Mouse (Mus musculus): ENCODE results near the gene Tff3. TPM values are rescaled to one million over a fixed set of nuclear protein-coding genes. Genes with fewer than 3 reads are reported as not detected.

The Tff3 gene
- polyA plus RNA-seq, 1 experiment from 2014 or later: not detected

GRCm38 (mm10) chr17:31153785-31154184 is 24.3 kb upstream of the Tff3 start:
- no peak overlapping the region for H3K27ac ChIP-seq (replicated peaks in 1 of 2; ENCODE audit: control insufficient read depth in 1 of 2, insufficient read depth in 1 of 2, low read depth in 2 of 2, low read length in 2 of 2)

GRCm38 (mm10) chr17:31152966-31153499 is 23.6 kb upstream of the Tff3 start:
- H3K9ac ChIP-seq (ENCODE audit: low read length): no peak overlapping the region
- 59% methylated on average over 9 of the region's 9 CpGs for WGBS
- H3K4me2 ChIP-seq (ENCODE audit: low read length): no peak overlapping the region
- no peaks in the 10 kb centered on the region for H3K36me3 ChIP-seq (ENCODE audit: control insufficient read depth, insufficient read depth, low read length)
- no peak overlapping the region for H3K27ac ChIP-seq (replicated peaks in 1 of 2; ENCODE audit: control insufficient read depth in 1 of 2, insufficient read depth in 1 of 2, low read depth in 2 of 2, low read length in 2 of 2)
- no peaks in the 10 kb centered on the region; a peak in 1 of 4 replicates for H3K4me1 ChIP-seq (ENCODE audit: control insufficient read depth in 2 of 2, insufficient read depth in 2 of 2, low read length in 2 of 2)
- no peak for ATAC-seq (ENCODE audit: insufficient number of reproducible peaks, insufficient read depth, low FRiP score, low read depth)
- H3K9me3 ChIP-seq (ENCODE audit: control insufficient read depth, low read length): no peaks in the 10 kb centered on the region
- no peaks in the 10 kb centered on the region for H3K27me3 ChIP-seq (ENCODE audit: control insufficient read depth, insufficient read depth, low read length)
- no peak overlapping the region for H3K4me3 ChIP-seq (ENCODE audit: control insufficient read depth in 1 of 2, insufficient read depth in 1 of 2, low read depth in 1 of 2, low read length in 2 of 2)

More at GRCm38 (mm10) chr17:31153785-31154184, 24.3 kb upstream of the Tff3 start:
- no peak for ATAC-seq (ENCODE audit: insufficient number of reproducible peaks, insufficient read depth, low FRiP score, low read depth)
- H3K4me3 ChIP-seq (ENCODE audit: control insufficient read depth in 1 of 2, insufficient read depth in 1 of 2, low read depth in 1 of 2, low read length in 2 of 2): no peak overlapping the region
- H3K9ac ChIP-seq (ENCODE audit: low read length): no peak overlapping the region
- WGBS: 48% methylated on average over 8 of the region's 8 CpGs
- H3K4me2 ChIP-seq (ENCODE audit: low read length): no peak overlapping the region
- no peaks in the 10 kb centered on the region; a peak in 1 of 4 replicates for H3K4me1 ChIP-seq (ENCODE audit: control insufficient read depth in 2 of 2, insufficient read depth in 2 of 2, low read length in 2 of 2)
- 0 out of 2 replicates have a peak, but pooled peaks cover under 1% of the 10 kb centered on the region for H3K9me3 ChIP-seq (ENCODE audit: control insufficient read depth, low read length)
- H3K27me3 ChIP-seq (ENCODE audit: control insufficient read depth, insufficient read depth, low read length): no peaks in the 10 kb centered on the region
- no peaks in the 10 kb centered on the region for H3K36me3 ChIP-seq (ENCODE audit: control insufficient read depth, insufficient read depth, low read length)

- no peaks in the 10 kb centered on the region for H3K9me3 ChIP-seq (ENCODE audit: control insufficient read depth, low read length)
- H3K4me2 ChIP-seq (ENCODE audit: low read length): no peak overlapping the region
- H3K27ac ChIP-seq (replicated peaks in 1 of 2; ENCODE audit: control insufficient read depth in 1 of 2, insufficient read depth in 1 of 2, low read depth in 2 of 2, low read length in 2 of 2): no peak overlapping the region
- H3K27me3 ChIP-seq (ENCODE audit: control insufficient read depth, insufficient read depth, low read length): no peaks in the 10 kb centered on the region
- ATAC-seq (ENCODE audit: insufficient number of reproducible peaks, insufficient read depth, low FRiP score, low read depth): no peak
- WGBS: 65% methylated on average over 5 of the region's 5 CpGs
- H3K9ac ChIP-seq (ENCODE audit: low read length): no peak overlapping the region
- H3K4me3 ChIP-seq (ENCODE audit: control insufficient read depth in 1 of 2, insufficient read depth in 1 of 2, low read depth in 1 of 2, low read length in 2 of 2): no peak overlapping the region
- no peaks in the 10 kb centered on the region; a peak in 1 of 4 replicates for H3K4me1 ChIP-seq (ENCODE audit: control insufficient read depth in 2 of 2, insufficient read depth in 2 of 2, low read length in 2 of 2)
- no peaks in the 10 kb centered on the region for H3K36me3 ChIP-seq (ENCODE audit: control insufficient read depth, insufficient read depth, low read length)
Measured at GRCm38 (mm10) chr17:31152512-31152911, 23.1 kb upstream of the Tff3 start.

- H3K4me3 ChIP-seq (ENCODE audit: control insufficient read depth in 1 of 2, insufficient read depth in 1 of 2, low read depth in 1 of 2, low read length in 2 of 2): no peak overlapping the region
- no peak overlapping the region for H3K9ac ChIP-seq (ENCODE audit: low read length)
Measured at GRCm38 (mm10) chr17:31145998-31146397, 16.6 kb upstream of the Tff3 start.

GRCm38 (mm10) chr17:31144040-31145037 is 14.9 kb upstream of the Tff3 start, which contains the start of gene Tff2:
Gene Tff2, minus strand, starts transcription at chr17:31144282.
- H3K4me1 ChIP-seq (ENCODE audit: control insufficient read depth in 2 of 2, insufficient read depth in 2 of 2, low read length in 2 of 2): peaks cover 2 to 3% of the 10 kb centered on the region in 2 experiments; a peak in 1 of 4 replicates
- H3K27me3 ChIP-seq (ENCODE audit: control insufficient read depth, insufficient read depth, low read length): no peaks in the 10 kb centered on the region
- WGBS: 61% methylated on average over 15 of the region's 15 CpGs
- peaks cover 3% of the 10 kb centered on the region; the same call in 1 of the 2 replicates for H3K9me3 ChIP-seq (ENCODE audit: control insufficient read depth, low read length)
- H3K36me3 ChIP-seq (ENCODE audit: control insufficient read depth, insufficient read depth, low read length): no peaks in the 10 kb centered on the region
- no peak within 1 kb of the TSS for H3K4me2 ChIP-seq (ENCODE audit: low read length)
- H3K4me3 ChIP-seq (ENCODE audit: control insufficient read depth in 1 of 2, insufficient read depth in 1 of 2, low read depth in 1 of 2, low read length in 2 of 2): no peak within 1 kb of the TSS
- no peak within 1 kb of the TSS for H3K9ac ChIP-seq (ENCODE audit: low read length)
- ATAC-seq (ENCODE audit: insufficient number of reproducible peaks, insufficient read depth, low FRiP score, low read depth): no peak
- H3K27ac ChIP-seq (replicated peaks in 1 of 2; ENCODE audit: control insufficient read depth in 1 of 2, insufficient read depth in 1 of 2, low read depth in 2 of 2, low read length in 2 of 2): no peak within 1 kb of the TSS

More at GRCm38 (mm10) chr17:31145998-31146397, 16.6 kb upstream of the Tff3 start:
- 79% methylated on average over 9 of the region's 9 CpGs for WGBS
- Histone ChIP-seq H3K4me2 (ENCODE audit: low read length) (no peak overlapping the region), H3K4me1 (ENCODE audit: control insufficient read depth in 2 of 2, insufficient read depth in 2 of 2, low read length in 2 of 2) (peaks cover 2 to 3% of the 10 kb centered on the region in 2 experiments; a peak in 1 of 4 replicates), H3K9me3 (ENCODE audit: control insufficient read depth, low read length) (peaks cover 3% of the 10 kb centered on the region; the same call in 1 of the 2 replicates), H3K36me3 (ENCODE audit: control insufficient read depth, insufficient read depth, low read length) (no peaks in the 10 kb centered on the region), H3K27me3 (ENCODE audit: control insufficient read depth, insufficient read depth, low read length) (no peaks in the 10 kb centered on the region), H3K27ac (replicated peaks in 1 of 2; ENCODE audit: control insufficient read depth in 1 of 2, insufficient read depth in 1 of 2, low read depth in 2 of 2, low read length in 2 of 2) (no peak overlapping the region)
- no peak for ATAC-seq (ENCODE audit: insufficient number of reproducible peaks, insufficient read depth, low FRiP score, low read depth)

- Histone ChIP-seq H3K4me2 (ENCODE audit: low read length) (no peak overlapping the region), H3K27me3 (ENCODE audit: control insufficient read depth, insufficient read depth, low read length) (no peaks in the 10 kb centered on the region), H3K27ac (replicated peaks in 1 of 2; ENCODE audit: control insufficient read depth in 1 of 2, insufficient read depth in 1 of 2, low read depth in 2 of 2, low read length in 2 of 2) (no peak overlapping the region), H3K36me3 (ENCODE audit: control insufficient read depth, insufficient read depth, low read length) (no peaks in the 10 kb centered on the region), H3K4me1 (ENCODE audit: control insufficient read depth in 2 of 2, insufficient read depth in 2 of 2, low read length in 2 of 2) (peaks cover 2 to 3% of the 10 kb centered on the region in 2 experiments; a peak in 1 of 4 replicates), H3K9me3 (ENCODE audit: control insufficient read depth, low read length) (peaks cover 3% of the 10 kb centered on the region; the same call in 1 of the 2 replicates), H3K4me3 (ENCODE audit: control insufficient read depth in 1 of 2, insufficient read depth in 1 of 2, low read depth in 1 of 2, low read length in 2 of 2) (no peak overlapping the region), H3K9ac (ENCODE audit: low read length) (no peak overlapping the region)
- 80% methylated on average over 7 of the region's 7 CpGs for WGBS
- no peak for ATAC-seq (ENCODE audit: insufficient number of reproducible peaks, insufficient read depth, low FRiP score, low read depth)
Measured at GRCm38 (mm10) chr17:31142116-31142515, 12.7 kb upstream of the Tff3 start.

GRCm38 (mm10) chr17:31138398-31138797 is 9.0 kb upstream of the Tff3 start:
- H3K27me3 ChIP-seq (ENCODE audit: control insufficient read depth, insufficient read depth, low read length): no peaks in the 10 kb centered on the region
- H3K27ac ChIP-seq (replicated peaks in 1 of 2; ENCODE audit: control insufficient read depth in 1 of 2, insufficient read depth in 1 of 2, low read depth in 2 of 2, low read length in 2 of 2): no peak overlapping the region
- H3K9ac ChIP-seq (ENCODE audit: low read length): no peak overlapping the region
- H3K4me3 ChIP-seq (ENCODE audit: control insufficient read depth in 1 of 2, insufficient read depth in 1 of 2, low read depth in 1 of 2, low read length in 2 of 2): no peak overlapping the region
- H3K4me1 ChIP-seq (ENCODE audit: control insufficient read depth in 2 of 2, insufficient read depth in 2 of 2, low read length in 2 of 2): no peaks in the 10 kb centered on the region
- no peak for ATAC-seq (ENCODE audit: insufficient number of reproducible peaks, insufficient read depth, low FRiP score, low read depth)
- H3K36me3 ChIP-seq (ENCODE audit: control insufficient read depth, insufficient read depth, low read length): no peaks in the 10 kb centered on the region
- WGBS: 16% methylated on average over 5 of the region's 5 CpGs
- no peak overlapping the region for H3K4me2 ChIP-seq (ENCODE audit: low read length)
- no peaks in the 10 kb centered on the region for H3K9me3 ChIP-seq (ENCODE audit: control insufficient read depth, low read length)

Measured in heart, embryonic 14.5 days (tissue).